Mouse (Mus musculus): Measurements from ENCODE around the gene Hmgn2.

DNA sequence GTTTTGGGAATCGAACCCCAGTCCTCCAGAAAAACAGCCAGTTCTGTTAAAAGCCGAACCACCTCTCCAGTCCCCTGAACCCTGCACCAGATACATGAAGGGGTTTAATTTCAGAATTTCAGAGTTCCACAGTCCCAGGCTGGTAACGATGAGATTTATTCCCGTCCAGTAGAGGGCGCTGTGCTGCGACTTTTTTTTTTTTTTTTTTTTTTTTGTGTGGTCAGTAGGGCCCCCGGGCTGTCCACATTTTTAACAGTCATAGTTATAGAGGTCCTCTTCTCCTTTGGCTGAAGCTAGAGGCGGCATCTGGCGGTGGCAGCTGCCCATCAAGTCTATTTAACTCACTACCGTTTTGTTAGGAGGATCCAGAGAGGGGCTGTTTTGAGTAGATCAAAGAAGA lies 37.1 kb downstream of the Hmgn2 start:
- TF ChIP-seq CTCF (IDR thresholded peaks at IDR 0.05; ENCODE audit: insufficient read depth, low read length) (no peak; the same call in 1 of the 2 replicates), POLR2A (IDR thresholded peaks at IDR 0.05; ENCODE audit: borderline replicate concordance, extremely low read depth, low read depth, low read length) (no peak)
